Mouse (Mus musculus): ENCODE data around the gene Armc2. TPM values are rescaled to one million over a fixed set of nuclear protein-coding genes. Genes with fewer than 3 reads are reported as not detected.

Armc2 gene
- total and polyA plus RNA-seq, 2 experiments from 2014 or later, result 6.3 to 13.6 TPM

DNA sequence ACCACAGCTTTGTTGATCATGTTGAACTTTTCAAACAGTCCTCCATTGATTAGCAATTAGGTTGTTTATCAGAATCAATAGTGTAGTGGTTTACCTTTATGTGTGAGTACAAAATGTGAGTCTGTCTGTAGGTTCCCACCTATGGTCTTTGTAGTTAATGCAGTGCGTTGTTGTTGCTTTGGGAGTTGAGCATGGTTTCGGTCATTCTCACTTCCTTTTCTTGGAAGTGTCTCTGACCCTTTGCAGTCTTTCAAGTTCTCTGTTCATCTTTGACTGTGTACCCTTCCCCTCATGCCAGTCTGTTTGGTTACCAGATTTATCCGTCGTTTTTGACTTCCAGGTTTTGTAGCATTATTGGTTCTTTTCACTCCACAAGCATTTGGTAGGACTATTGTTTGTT, 126.9 kb downstream of the Armc2 start:
- peaks cover 4% of the 10 kb centered on the region; the same call in 1 of the 2 replicates for H3K4me1 ChIP-seq (ENCODE audit: insufficient read depth, low read length)
- H3K27me3 ChIP-seq (ENCODE audit: insufficient read depth, low read length), result no peaks in the 10 kb centered on the region
- DNase-seq (ENCODE audit: low spot score) (no peak), ATAC-seq (ENCODE audit: low FRiP score) (no peak)
- no peak overlapping the region for H3K27ac ChIP-seq (ENCODE audit: low read depth, low read length)
- TF ChIP-seq CTCF (IDR thresholded peaks at IDR 0.05), result no peak
- WGBS, result 90% methylated on average over 4 of the region's 4 CpGs
- no peak overlapping the region for H3K4me3 ChIP-seq (ENCODE audit: low read depth, low read length)
- no peaks in the 10 kb centered on the region for H3K36me3 ChIP-seq (ENCODE audit: insufficient read depth, low read length)
- no peaks in the 10 kb centered on the region for H3K9me3 ChIP-seq (ENCODE audit: low read length)
- H3K4me2 ChIP-seq (ENCODE audit: low read depth, low read length, poor library complexity, severe bottlenecking), result no peak overlapping the region
- no peak overlapping the region for H3K9ac ChIP-seq (replicated peaks; ENCODE audit: low read length, poor library complexity, severe bottlenecking)

- peaks cover 4% of the 10 kb centered on the region; the same call in 1 of the 2 replicates for H3K4me1 ChIP-seq (ENCODE audit: insufficient read depth, low read length)
- TF ChIP-seq CTCF (IDR thresholded peaks at IDR 0.05), result no peak
- H3K36me3 ChIP-seq (ENCODE audit: insufficient read depth, low read length), result no peaks in the 10 kb centered on the region
- no peaks in the 10 kb centered on the region for H3K27me3 ChIP-seq (ENCODE audit: insufficient read depth, low read length)
- H3K9me3 ChIP-seq (ENCODE audit: low read length), result no peaks in the 10 kb centered on the region
- H3K4me3 ChIP-seq (ENCODE audit: low read depth, low read length), result no peak overlapping the region
- ATAC-seq (ENCODE audit: low FRiP score) (no peak), DNase-seq (ENCODE audit: low spot score) (no peak)
- no peak overlapping the region for H3K27ac ChIP-seq (ENCODE audit: low read depth, low read length)
- H3K9ac ChIP-seq (replicated peaks; ENCODE audit: low read length, poor library complexity, severe bottlenecking), result no peak overlapping the region
- H3K4me2 ChIP-seq (ENCODE audit: low read depth, low read length, poor library complexity, severe bottlenecking), result no peak overlapping the region
These were observed 127.7 kb downstream of the Armc2 start for GRCm38 (mm10) chr10:41890537-41890936.

DNA sequence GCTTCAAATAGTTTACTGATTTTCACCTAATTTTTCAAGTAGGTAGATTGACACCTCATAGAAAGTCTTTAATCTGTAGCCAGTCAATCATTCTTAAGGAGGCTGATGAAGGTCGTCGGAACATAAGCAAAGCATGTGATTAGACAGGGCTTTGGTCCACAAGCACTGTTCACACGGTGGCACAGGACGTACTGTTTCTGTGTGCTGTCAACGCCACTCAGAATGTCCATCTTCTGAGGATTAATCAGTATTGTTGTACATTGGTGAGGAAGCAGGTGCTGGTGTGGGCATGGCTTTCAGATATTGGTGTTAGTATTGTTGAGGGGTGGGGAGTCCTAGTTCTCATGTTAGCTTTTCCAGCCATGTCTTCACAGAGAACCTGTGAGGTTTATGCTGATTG, 128.7 kb downstream of the Armc2 start:
- H3K9me3 ChIP-seq (ENCODE audit: low read length), result no peaks in the 10 kb centered on the region
- peaks cover 4% of the 10 kb centered on the region; the same call in 1 of the 2 replicates for H3K4me1 ChIP-seq (ENCODE audit: insufficient read depth, low read length)
- H3K4me3 ChIP-seq (ENCODE audit: low read depth, low read length), result no peak overlapping the region
- no peaks in the 10 kb centered on the region for H3K27me3 ChIP-seq (ENCODE audit: insufficient read depth, low read length)
- no peaks in the 10 kb centered on the region for H3K36me3 ChIP-seq (ENCODE audit: insufficient read depth, low read length)
- no peak overlapping the region for H3K9ac ChIP-seq (replicated peaks; ENCODE audit: low read length, poor library complexity, severe bottlenecking)
- no peak overlapping the region for H3K27ac ChIP-seq (ENCODE audit: low read depth, low read length)
- TF ChIP-seq CTCF (IDR thresholded peaks at IDR 0.05), result no peak
- WGBS, result 47% methylated on average over 5 of the region's 5 CpGs
- no peak for DNase-seq (ENCODE audit: low spot score)
- peak overlapping the region; percentile 7; the same call in 1 of the 2 replicates for H3K4me2 ChIP-seq (ENCODE audit: low read depth, low read length, poor library complexity, severe bottlenecking)
- ATAC-seq (ENCODE audit: low FRiP score), result no peak

DNA sequence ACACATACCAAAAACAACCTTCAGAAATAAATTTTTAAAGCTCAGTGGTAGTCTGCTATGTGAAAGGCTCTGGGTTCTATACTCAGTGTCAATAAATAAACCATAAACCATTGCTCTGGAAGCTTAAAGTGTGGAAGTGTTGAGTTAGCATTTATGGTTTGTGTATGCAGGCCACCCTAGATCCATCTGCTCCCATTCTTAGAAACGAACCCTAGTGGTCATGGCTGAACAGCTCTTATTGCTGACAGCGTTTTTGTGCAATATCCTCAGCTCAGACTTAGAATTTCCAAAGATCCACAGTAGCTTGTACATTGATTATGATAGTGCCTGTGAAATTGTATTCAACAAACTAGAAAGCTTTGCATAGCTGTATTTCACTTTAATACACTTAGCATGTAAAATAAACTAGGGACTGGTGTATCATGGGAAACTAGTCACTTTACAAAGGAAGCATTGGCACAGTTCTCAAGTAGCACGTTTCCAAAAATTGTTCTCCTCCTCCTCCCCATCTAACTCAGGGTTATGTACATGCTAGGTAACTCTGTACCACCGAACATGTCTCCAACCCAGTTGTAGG, 129.8 kb downstream of the Armc2 start:
- ATAC-seq (ENCODE audit: low FRiP score) (no peak), DNase-seq (ENCODE audit: low spot score) (peak; percentile 64)
- no peak overlapping the region; the same call in 1 of the 2 replicates for H3K27ac ChIP-seq (ENCODE audit: low read depth, low read length)

DNA sequence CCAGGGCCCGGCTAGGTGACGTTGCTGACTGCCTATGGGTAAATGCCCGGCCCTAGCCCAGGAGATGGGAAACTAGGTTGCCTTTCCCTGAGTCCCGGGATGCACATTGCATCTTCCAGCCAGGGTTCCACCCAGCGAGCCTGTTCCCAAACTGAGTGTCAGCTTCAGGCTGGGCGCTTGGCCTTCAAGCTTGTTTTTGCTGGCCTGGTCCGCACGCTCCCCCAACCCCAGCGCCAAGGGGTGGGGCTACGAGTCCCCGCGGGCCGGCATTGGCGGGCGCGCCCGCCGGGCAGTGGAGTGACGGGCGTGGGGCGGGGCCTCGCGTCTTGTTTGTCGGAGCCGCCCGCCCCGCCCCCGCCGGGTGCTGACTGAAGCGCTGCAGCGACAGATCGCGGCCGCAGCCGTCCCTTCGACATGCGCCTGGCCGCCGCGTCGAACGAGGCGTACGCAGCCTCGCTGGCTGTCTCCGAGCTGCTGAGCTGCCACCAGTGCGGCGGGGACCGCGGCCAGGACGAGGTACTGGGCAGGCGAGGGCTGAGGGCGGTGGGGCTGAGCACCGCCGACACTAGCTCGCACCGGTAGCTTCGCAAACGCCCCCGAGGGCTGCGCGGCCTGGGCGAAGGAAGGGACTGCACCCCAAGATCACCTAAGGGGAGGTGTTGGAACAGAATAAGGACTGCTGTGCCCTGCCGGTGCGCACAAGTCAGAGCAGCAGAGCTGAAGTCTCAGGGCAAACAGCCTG, 131.0 kb downstream of the Armc2 start:
- ATAC-seq (ENCODE audit: low FRiP score) (peak; percentile 97), DNase-seq (ENCODE audit: low spot score) (peak; percentile 98)
- peaks cover 4% of the 10 kb centered on the region; the same call in 1 of the 2 replicates for H3K4me1 ChIP-seq (ENCODE audit: insufficient read depth, low read length)
- peak overlapping the region; percentile 83 for H3K4me3 ChIP-seq (ENCODE audit: low read depth, low read length)
- no peaks in the 10 kb centered on the region for H3K27me3 ChIP-seq (ENCODE audit: insufficient read depth, low read length)
- WGBS, result under 1% methylated on average over 59 of the region's 65 CpGs
- peak overlapping the region; percentile 78 for H3K4me2 ChIP-seq (ENCODE audit: low read depth, low read length, poor library complexity, severe bottlenecking)
- TF ChIP-seq CTCF (IDR thresholded peaks at IDR 0.05), result peak; percentile 11; the same call in 1 of the 2 replicates
- no peaks in the 10 kb centered on the region for H3K36me3 ChIP-seq (ENCODE audit: insufficient read depth, low read length)
- peak overlapping the region; percentile 87 for H3K9ac ChIP-seq (replicated peaks; ENCODE audit: low read length, poor library complexity, severe bottlenecking)
- H3K9me3 ChIP-seq (ENCODE audit: low read length), result no peaks in the 10 kb centered on the region
- H3K27ac ChIP-seq (ENCODE audit: low read depth, low read length), result peak overlapping the region; percentile 87

More for the DNA sequence above, 129.8 kb downstream of the Armc2 start:
- Histone ChIP-seq H3K4me1 (ENCODE audit: insufficient read depth, low read length) (peaks cover 4% of the 10 kb centered on the region; the same call in 1 of the 2 replicates), H3K9ac (replicated peaks; ENCODE audit: low read length, poor library complexity, severe bottlenecking) (no peak overlapping the region), H3K27me3 (ENCODE audit: insufficient read depth, low read length) (no peaks in the 10 kb centered on the region), H3K4me2 (ENCODE audit: low read depth, low read length, poor library complexity, severe bottlenecking) (peak overlapping the region; percentile 78), H3K9me3 (ENCODE audit: low read length) (no peaks in the 10 kb centered on the region), H3K36me3 (ENCODE audit: insufficient read depth, low read length) (no peaks in the 10 kb centered on the region), H3K4me3 (ENCODE audit: low read depth, low read length) (peak overlapping the region; percentile 83)
- TF ChIP-seq CTCF (IDR thresholded peaks at IDR 0.05), result peak; percentile 71
- WGBS, result 39% methylated on average over 4 of the region's 4 CpGs
